Comparison of ENCODE assay signal across 8 mouse cellular contexts in the genomic region with DNA sequence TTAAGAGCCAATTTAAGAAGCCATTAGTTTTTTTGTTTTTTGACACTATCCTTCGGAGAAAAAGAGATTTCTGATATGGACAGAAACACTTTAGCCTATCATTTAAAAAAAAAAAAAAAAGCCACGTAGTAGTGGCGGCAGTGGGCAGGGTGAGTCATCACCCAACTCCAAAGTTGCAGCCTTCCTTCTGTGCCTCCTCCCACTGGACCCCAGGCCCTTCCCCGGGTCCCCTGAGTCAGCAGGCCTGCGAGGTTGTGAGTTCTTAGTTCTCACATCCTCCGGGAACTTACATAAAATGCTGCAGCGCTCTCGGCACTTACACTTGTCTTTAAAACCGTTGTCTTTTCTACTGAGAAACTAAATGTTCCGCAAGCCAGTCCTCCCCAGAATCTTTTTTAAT. TPM values are rescaled to one million over a fixed set of nuclear protein-coding genes. Genes with fewer than 3 reads are reported as not detected.
DNase-seq lines count a peak whose midpoint lies in the region; ATAC-seq and TF ChIP-seq lines count a peak whose summit lies in the region.

No protein-coding gene starts in this region.

- H3K27ac ChIP-seq in hindbrain, postnatal 0 days: no peak overlapping the region
- peak overlapping the region; percentile 44 for H3K27ac ChIP-seq in liver, embryonic 13.5 days

- H3K9me3 ChIP-seq in hindbrain, postnatal 0 days (ENCODE audit: low read length): no peaks in the 10 kb centered on the region
- H3K9me3 ChIP-seq in liver, embryonic 13.5 days (replicated peaks): no peaks in the 10 kb centered on the region

- H3K4me1 ChIP-seq in hindbrain, postnatal 0 days (ENCODE audit: insufficient read depth, low read length): 0 out of 2 replicates have a peak, but pooled peaks cover 10% of the 10 kb centered on the region
- H3K4me1 ChIP-seq in liver, embryonic 13.5 days (replicated peaks): peaks cover 72% of the 10 kb centered on the region

- no peak for ATAC-seq in hindbrain, postnatal 0 days
- ATAC-seq in liver, embryonic 13.5 days (ENCODE audit: low read depth): no peak

- H3K9ac ChIP-seq in hindbrain, postnatal 0 days (replicated peaks; ENCODE audit: low read length): peak overlapping the region; percentile 34; the same call in 1 of the 2 replicates
- H3K9ac ChIP-seq in liver, embryonic 13.5 days: peak overlapping the region; percentile 48

- peak overlapping the region; percentile 59 for H3K4me2 ChIP-seq in hindbrain, postnatal 0 days (ENCODE audit: low read depth, low read length)
- peak overlapping the region; percentile 86 for H3K4me2 ChIP-seq in liver, embryonic 13.5 days

- no peak for TF ChIP-seq POLR2A in brain, embryonic 14.5 days (IDR thresholded peaks at IDR 0.05; ENCODE audit: borderline replicate concordance, extremely low read depth, insufficient read depth, insufficient read length, poor library complexity, severe bottlenecking)

- DNase-seq in right cerebral cortex, adult 18-20 months: peak; percentile 81
- no peak for DNase-seq in right cerebral cortex, postnatal 4 days
- peak; percentile 36 for DNase-seq in brain, embryonic 14.5 days (ENCODE audit: low read depth)
- DNase-seq in frontal cortex, postnatal 36 days (ENCODE audit: low spot score in 2 of 2): peak; percentile 52 to 65
- peak; percentile 21 for DNase-seq in hindbrain, postnatal 0 days (ENCODE audit: low spot score)
- peak; percentile 36 for DNase-seq in liver, embryonic 13.5 days
- DNase-seq in naive thymus-derived CD4-positive, alpha-beta T cell, adult 2 months (ENCODE audit: low read depth): peak; percentile 46
- DNase-seq in cerebellum, adult 11 months: no peak

- WGBS in hindbrain, postnatal 0 days: 13% methylated on average over 10 of the region's 10 CpGs
- WGBS in liver, embryonic 13.5 days (ENCODE audit: insufficient replicate concordance): 5% methylated on average over 10 of the region's 10 CpGs

- no peaks in the 10 kb centered on the region for H3K27me3 ChIP-seq in hindbrain, postnatal 0 days (ENCODE audit: insufficient read depth, low read length)
- H3K27me3 ChIP-seq in liver, embryonic 13.5 days: no peaks in the 10 kb centered on the region

- no peaks in the 10 kb centered on the region for H3K36me3 ChIP-seq in hindbrain, postnatal 0 days (ENCODE audit: insufficient read depth, low read length)
- H3K36me3 ChIP-seq in liver, embryonic 13.5 days: no peaks in the 10 kb centered on the region

- H3K4me3 ChIP-seq in hindbrain, postnatal 0 days (ENCODE audit: low read length): peak overlapping the region; percentile 86
- peak overlapping the region; percentile 86 for H3K4me3 ChIP-seq in liver, embryonic 13.5 days (replicated peaks)

- TF ChIP-seq CTCF in brain, embryonic 14.5 days (IDR thresholded peaks at IDR 0.05; ENCODE audit: borderline replicate concordance, extremely low read depth, insufficient read depth, insufficient read length): no peak
- no peak for TF ChIP-seq CTCF in hindbrain, postnatal 0 days (IDR thresholded peaks at IDR 0.05; ENCODE audit: low read depth)

RNA-seq across cellular contexts. Expression of a gene that starts 2.0 kb away (rescaled TPM):
- 69.1 and 117 TPM in 2 replicates for polyA plus RNA-seq in brain, embryonic 14.5 days (2012; rRNA removed)
- 149 and 160 TPM in 2 replicates for total RNA-seq in hindbrain, postnatal 0 days (2014; rRNA removed)
- 95.7 and 109 TPM in 2 replicates for polyA plus RNA-seq in hindbrain, postnatal 0 days (2015; fragmentation: Nextera tagmentation; extraction: Ambion mirVana)
- 23.4 and 27.4 TPM in 2 replicates for polyA plus RNA-seq in liver, embryonic 13.5 days (2015; fragmentation: Nextera tagmentation; extraction: Ambion mirVana)

RNA-seq across cellular contexts. Expression of a gene that starts 33.5 kb away (rescaled TPM):
- 11.7 and 24.0 TPM in 2 replicates for polyA plus RNA-seq in brain, embryonic 14.5 days (2012; rRNA removed)
- 19.4 and 22.2 TPM in 2 replicates for total RNA-seq in hindbrain, postnatal 0 days (2014; rRNA removed)
- polyA plus RNA-seq in hindbrain, postnatal 0 days (2015; fragmentation: Nextera tagmentation; extraction: Ambion mirVana): 40.8 and 41.2 TPM in 2 replicates
- 18.9 and 23.1 TPM in 2 replicates for polyA plus RNA-seq in liver, embryonic 13.5 days (2015; fragmentation: Nextera tagmentation; extraction: Ambion mirVana)

Comparison
In these comparisons a context has a peak if more than half of its experiments do, and no peak if none do; other contexts are left out.
1. DNase-seq: peak in right cerebral cortex, adult 18-20 months (single experiment), brain, embryonic 14.5 days (single experiment), frontal cortex, postnatal 36 days (2 of 2), hindbrain, postnatal 0 days (single experiment), liver, embryonic 13.5 days (single experiment) and naive thymus-derived CD4-positive, alpha-beta T cell, adult 2 months (single experiment); none in right cerebral cortex, postnatal 4 days (single experiment) and cerebellum, adult 11 months (single experiment).